Mouse (Mus musculus) intestine, embryonic 14.5 days (tissue): ENCODE results near the gene Cd244a. TPM values are rescaled to one million over a fixed set of nuclear protein-coding genes. Genes with fewer than 3 reads are reported as not detected.

Source experiments
- ATAC-seq: fragments of 200-750 bp; cut with Nextera tagmentation; replicated peaks from 2 replicates; pipeline ENCODE4 v1.8.0; 2017; ENCODE audit warnings: low read depth, moderate number of reproducible peaks, moderate TSS enrichment, moderate library complexity; ENCODE audit not compliant: low FRiP score, low TSS enrichment
- DNase-seq: peaks from one replicate; pipeline ENCODE4 v3.0.0-alpha.2; 2018; ENCODE audit warnings: low spot score
- H3K27ac ChIP-seq: fragments of 300-500 bp; sonication (generic); 2 replicates; pipeline ENCODE4 v1.5.1; 2014; ENCODE audit warnings: low read depth, mild to moderate bottlenecking, control low read depth
- H3K27me3 ChIP-seq: fragments of 300-500 bp; sonication (generic); replicated peaks from 2 replicates; pipeline ENCODE4 v1.6.1; 2014; ENCODE audit warnings: low read length, control low read depth; ENCODE audit not compliant: control insufficient read depth, insufficient read depth
- H3K36me3 ChIP-seq: fragments of 300-500 bp; sonication (generic); 2 replicates; pipeline ENCODE4 v1.6.1; 2014; ENCODE audit warnings: low read length, control low read depth; ENCODE audit not compliant: control insufficient read depth, insufficient read depth
- H3K4me1 ChIP-seq: fragments of 300-500 bp; sonication (generic); replicated peaks from 2 replicates; pipeline ENCODE4 v1.6.1; 2014; ENCODE audit warnings: low read length, control low read depth, mixed read lengths; ENCODE audit not compliant: control insufficient read depth, insufficient read depth
- H3K4me2 ChIP-seq: fragments of 300-500 bp; sonication (generic); 2 replicates; pipeline ENCODE4 v1.6.1; 2014; ENCODE audit warnings: low read length
- H3K4me3 ChIP-seq: fragments of 300-500 bp; sonication (generic); 2 replicates; pipeline ENCODE4 v1.5.1; 2014; ENCODE audit warnings: low read depth, low read length, control low read depth, mixed read lengths
- H3K9ac ChIP-seq: fragments of 300-500 bp; sonication (generic); 2 replicates; pipeline ENCODE4 v1.6.1; 2014; ENCODE audit warnings: mild to moderate bottlenecking, low read length
- H3K9me3 ChIP-seq: fragments of 300-500 bp; sonication (generic); 2 replicates; pipeline ENCODE4 v1.6.1; 2016; ENCODE audit warnings: low read length, control low read depth; ENCODE audit not compliant: control insufficient read depth
- WGBS: fragments of 180-500 bp; shearing (Covaris S2); extraction: QIAGEN DNeasy Blood & Tissue Kit; methylation state at CpG from one replicate; pipeline ENCODE4 v1.1.7; 2014; 5-methylcytosine and 5-hydroxymethylcytosine counted together
- polyA plus RNA-seq: library from polyadenylated mRNA; unstranded; fragments of >200 nt; fragmentation: Nextera tagmentation; extraction: Ambion mirVana; gene quantifications from 2 replicates; pipeline ENCODE4 v1.2.1, GENCODE M21; 2014

Cd244a gene
- polyA plus RNA-seq, 1 experiment from 2014 or later: 0.35 TPM

DNA sequence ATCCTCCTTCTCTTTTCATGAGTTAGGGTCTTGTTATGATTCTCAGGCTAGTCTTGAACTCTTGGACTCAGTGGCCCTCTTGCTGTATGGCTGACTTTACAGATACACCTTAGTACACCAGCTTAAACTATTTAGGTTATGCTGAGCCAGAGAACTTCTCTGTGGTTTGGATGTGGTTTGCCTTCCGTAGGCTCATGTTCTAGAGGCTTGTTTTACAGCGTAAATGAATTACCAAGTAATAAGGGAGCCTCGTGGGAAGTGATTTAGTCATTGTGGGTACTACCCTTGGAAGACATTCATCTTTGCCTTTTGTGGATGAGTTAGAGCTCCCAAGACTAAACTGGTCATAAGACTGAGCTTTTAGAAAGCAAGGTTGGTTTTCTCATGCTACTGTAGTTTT is 68.8 kb downstream of the Cd244a start:
- H3K4me1 ChIP-seq: no peaks in the 10 kb centered on the region
- no peak for DNase-seq
- no peak for ATAC-seq
- WGBS: 79% methylated on average over 3 of the region's 3 CpGs
- no peaks in the 10 kb centered on the region for H3K9me3 ChIP-seq
- no peak overlapping the region for H3K4me2 ChIP-seq
- no peaks in the 10 kb centered on the region for H3K27me3 ChIP-seq
- no peaks in the 10 kb centered on the region for H3K36me3 ChIP-seq
- no peak overlapping the region for H3K27ac ChIP-seq
- no peak overlapping the region for H3K9ac ChIP-seq
- H3K4me3 ChIP-seq: no peak overlapping the region

DNA sequence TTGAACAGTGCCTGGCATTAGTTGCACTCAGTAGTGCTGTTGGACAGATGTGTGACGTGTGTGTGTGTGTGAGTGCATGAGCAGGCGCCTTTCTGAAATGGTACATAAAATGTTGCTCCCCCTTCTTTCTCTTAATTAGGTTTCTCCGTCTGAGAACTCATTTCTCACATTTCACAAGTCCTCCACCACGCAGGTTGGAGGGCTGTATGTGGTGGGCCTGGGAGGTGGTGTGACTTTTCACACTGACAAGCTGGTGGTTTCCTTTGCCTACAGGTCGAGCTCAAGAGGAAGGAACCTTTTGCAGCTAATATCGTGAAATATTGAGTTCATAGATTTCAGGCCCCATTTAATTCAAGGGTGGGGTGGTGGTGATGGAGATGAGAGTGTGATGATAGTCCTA is 70.2 kb downstream of the Cd244a start:
- H3K9ac ChIP-seq: no peak overlapping the region
- H3K4me1 ChIP-seq: no peaks in the 10 kb centered on the region
- no peak overlapping the region for H3K27ac ChIP-seq
- no peaks in the 10 kb centered on the region for H3K9me3 ChIP-seq
- no peaks in the 10 kb centered on the region for H3K36me3 ChIP-seq
- DNase-seq (no peak), ATAC-seq (no peak)
- H3K4me2 ChIP-seq: no peak overlapping the region
- no peaks in the 10 kb centered on the region for H3K27me3 ChIP-seq
- WGBS: 60% methylated on average over 6 of the region's 6 CpGs
- no peak overlapping the region for H3K4me3 ChIP-seq

DNA sequence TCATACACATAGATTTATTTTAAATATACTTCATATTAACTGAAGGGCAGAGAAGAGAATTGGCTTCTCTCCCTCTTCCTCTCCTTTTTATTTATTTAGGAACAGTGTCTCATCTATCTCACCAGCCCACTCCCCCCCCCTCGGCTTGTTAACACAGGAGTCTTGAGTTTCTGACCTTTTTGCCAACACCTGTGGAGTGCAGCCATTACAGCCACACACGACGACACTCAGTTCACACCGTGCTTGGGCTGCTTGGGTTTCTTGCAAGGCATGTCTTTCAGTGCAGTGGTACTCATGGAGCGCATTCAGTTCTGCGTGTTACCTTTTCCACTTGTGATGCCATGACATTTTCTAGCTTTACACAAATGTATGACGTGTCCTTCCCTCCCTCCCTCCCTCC is 71.0 kb downstream of the Cd244a start:
- DNase-seq: no peak
- no peak for ATAC-seq
- Histone ChIP-seq H3K9ac (no peak overlapping the region), H3K27me3 (no peaks in the 10 kb centered on the region), H3K4me2 (no peak overlapping the region), H3K27ac (no peak overlapping the region), H3K4me3 (no peak overlapping the region), H3K9me3 (no peaks in the 10 kb centered on the region), H3K36me3 (no peaks in the 10 kb centered on the region), H3K4me1 (no peaks in the 10 kb centered on the region)
- 77% methylated on average over 7 of the region's 7 CpGs for WGBS

DNA sequence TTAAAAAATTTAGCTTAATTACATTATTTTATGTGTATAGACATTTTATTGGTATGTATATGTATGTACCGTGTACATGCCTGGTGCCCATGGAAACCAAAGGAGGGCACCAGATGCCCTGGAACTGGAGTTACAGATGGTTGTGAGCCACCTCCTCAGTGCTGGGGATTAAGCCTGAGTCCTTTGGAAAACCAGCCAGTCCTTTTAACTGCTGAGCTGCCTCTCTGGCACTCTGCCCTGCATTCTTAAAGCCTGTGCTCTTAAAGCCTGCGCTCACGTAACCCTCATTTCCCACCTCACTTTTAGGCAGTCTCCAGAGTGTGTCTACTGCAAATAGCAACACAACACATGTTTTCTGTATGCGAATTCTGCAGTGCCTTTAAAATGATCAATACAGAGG is 71.9 kb downstream of the Cd244a start:
- DNase-seq (no peak), ATAC-seq (no peak)
- WGBS: 79% methylated on average over 4 of the region's 4 CpGs
- Histone ChIP-seq H3K4me1 (no peaks in the 10 kb centered on the region), H3K4me3 (no peak overlapping the region), H3K9me3 (no peaks in the 10 kb centered on the region), H3K9ac (no peak overlapping the region), H3K27me3 (no peaks in the 10 kb centered on the region), H3K4me2 (no peak overlapping the region), H3K27ac (no peak overlapping the region), H3K36me3 (no peaks in the 10 kb centered on the region)

DNA sequence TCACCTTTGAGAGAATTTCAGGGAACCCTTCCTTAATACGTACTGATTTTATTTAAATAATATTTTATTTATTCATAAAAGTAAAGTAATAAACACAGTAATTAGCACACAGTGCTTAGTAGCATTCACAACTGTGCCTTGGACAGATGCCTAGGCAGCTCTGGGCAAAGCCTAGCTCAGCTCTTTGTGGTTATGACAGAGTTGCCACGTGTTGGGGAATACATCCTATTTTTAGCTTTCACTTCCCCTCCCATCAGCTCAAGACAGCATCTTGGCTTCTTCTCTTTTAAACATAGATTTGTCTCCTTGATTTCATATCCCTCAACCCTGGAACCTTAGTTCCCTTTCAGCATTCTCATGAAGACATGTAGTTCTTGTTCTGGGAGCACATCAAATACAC is 72.5 kb downstream of the Cd244a start:
- no peaks in the 10 kb centered on the region for H3K4me1 ChIP-seq
- no peak overlapping the region for H3K4me2 ChIP-seq
- no peaks in the 10 kb centered on the region for H3K27me3 ChIP-seq
- ATAC-seq: no peak
- no peak overlapping the region for H3K4me3 ChIP-seq
- no peak overlapping the region for H3K27ac ChIP-seq
- no peak overlapping the region for H3K9ac ChIP-seq
- 64% methylated on average over 2 of the region's 2 CpGs for WGBS
- DNase-seq: no peak
- H3K9me3 ChIP-seq: no peaks in the 10 kb centered on the region
- H3K36me3 ChIP-seq: no peaks in the 10 kb centered on the region

DNA sequence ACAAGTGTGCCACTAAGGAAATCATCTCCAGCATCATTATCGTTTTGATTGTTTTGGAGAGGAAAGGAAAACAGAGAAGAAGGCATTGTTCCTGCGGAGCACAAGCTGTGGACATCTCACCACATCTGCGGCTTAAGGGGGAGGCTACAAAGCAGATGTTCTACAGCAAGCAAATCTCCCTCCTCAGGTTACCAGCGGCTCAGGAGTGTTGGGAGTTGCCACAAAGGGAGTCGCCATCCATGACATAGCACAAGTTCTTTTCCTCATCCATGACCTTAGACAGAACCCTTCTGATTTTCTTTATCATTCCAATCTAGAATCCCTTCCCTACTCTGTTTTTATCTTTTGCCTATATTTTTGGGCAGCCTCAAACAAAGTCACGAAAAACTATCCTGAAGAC is 76.7 kb downstream of the Cd244a start:
- Histone ChIP-seq H3K36me3 (no peaks in the 10 kb centered on the region), H3K27ac (no peak overlapping the region), H3K9me3 (no peaks in the 10 kb centered on the region), H3K4me1 (no peaks in the 10 kb centered on the region), H3K27me3 (no peaks in the 10 kb centered on the region), H3K9ac (no peak overlapping the region), H3K4me2 (no peak overlapping the region), H3K4me3 (no peak overlapping the region)
- 60% methylated on average over 6 of the region's 6 CpGs for WGBS
- DNase-seq (no peak), ATAC-seq (no peak)

DNA sequence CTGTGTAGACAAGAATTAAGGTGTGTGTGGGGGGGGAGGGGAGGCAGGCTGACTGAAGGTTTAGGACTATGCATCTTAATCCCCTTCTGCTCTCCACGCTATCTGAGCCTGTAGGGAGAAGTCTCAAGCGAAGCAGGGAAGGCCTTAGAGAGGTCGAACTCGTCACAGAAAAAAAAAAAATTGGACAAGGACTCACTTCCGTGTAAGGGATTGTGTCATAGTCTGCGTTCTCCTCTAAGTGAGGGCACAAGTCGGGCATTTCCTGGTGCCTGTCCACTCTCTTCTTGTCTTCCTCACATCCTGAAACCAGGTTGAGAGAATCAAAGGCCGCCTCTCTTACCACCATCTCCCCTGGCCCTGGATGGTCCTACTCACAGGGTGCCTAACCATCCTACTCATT is 78.1 kb downstream of the Cd244a start:
- no peaks in the 10 kb centered on the region for H3K36me3 ChIP-seq
- H3K27me3 ChIP-seq: no peaks in the 10 kb centered on the region
- H3K4me3 ChIP-seq: no peak overlapping the region
- DNase-seq (no peak), ATAC-seq (no peak)
- 84% methylated on average over 8 of the region's 8 CpGs for WGBS
- H3K4me1 ChIP-seq: no peaks in the 10 kb centered on the region
- no peak overlapping the region for H3K27ac ChIP-seq
- no peak overlapping the region for H3K4me2 ChIP-seq
- H3K9me3 ChIP-seq: no peaks in the 10 kb centered on the region
- H3K9ac ChIP-seq: no peak overlapping the region

DNA sequence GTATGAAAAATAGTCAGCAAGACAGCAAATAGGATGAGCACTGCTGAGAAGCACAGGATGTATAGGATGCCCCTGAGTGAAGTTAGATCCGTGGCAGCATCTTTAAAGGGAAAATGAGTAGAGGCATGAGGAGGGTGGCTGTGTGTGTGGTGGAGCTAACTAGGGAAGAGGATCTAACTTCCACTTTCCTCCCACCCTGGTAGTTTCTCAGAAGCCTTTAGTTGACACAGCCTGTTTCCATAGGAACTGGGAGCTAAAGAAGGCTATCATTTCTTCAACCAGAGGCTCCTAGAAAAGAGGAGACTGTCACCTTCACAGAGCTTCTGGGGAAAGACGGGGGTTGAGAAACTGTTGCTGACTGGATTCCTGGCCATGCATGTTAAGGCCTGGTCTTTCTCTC is 79.7 kb downstream of the Cd244a start:
- 70% methylated on average over 2 of the region's 2 CpGs for WGBS
- H3K4me2 ChIP-seq: no peak overlapping the region
- no peaks in the 10 kb centered on the region for H3K36me3 ChIP-seq
- H3K4me3 ChIP-seq: no peak overlapping the region
- ATAC-seq: no peak
- no peaks in the 10 kb centered on the region for H3K4me1 ChIP-seq
- H3K9me3 ChIP-seq: no peaks in the 10 kb centered on the region
- no peaks in the 10 kb centered on the region for H3K27me3 ChIP-seq
- DNase-seq: no peak
- H3K27ac ChIP-seq: no peak overlapping the region
- H3K9ac ChIP-seq: no peak overlapping the region

DNA sequence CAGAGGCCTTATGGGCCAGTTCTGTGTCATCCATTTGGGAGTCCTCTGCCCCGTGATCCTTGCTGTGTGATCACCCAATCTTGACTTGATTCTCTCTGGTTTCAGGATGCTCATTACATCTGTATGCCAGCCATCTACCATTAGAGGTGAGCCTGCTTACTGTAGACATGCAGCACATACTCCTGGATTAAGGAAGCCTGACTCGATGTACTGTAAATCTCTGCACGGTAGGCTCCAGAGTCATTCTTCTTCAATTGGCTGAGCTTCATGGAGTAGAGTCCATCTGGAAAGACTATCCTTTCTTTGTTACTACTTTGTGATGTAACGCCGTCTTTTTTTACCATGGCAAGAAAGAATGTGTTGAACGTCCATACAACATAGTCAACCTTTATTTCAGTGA is 81.8 kb downstream of the Cd244a start:
- H3K4me3 ChIP-seq: no peak overlapping the region
- H3K27ac ChIP-seq: no peak overlapping the region
- H3K36me3 ChIP-seq: no peaks in the 10 kb centered on the region
- no peak for DNase-seq
- no peaks in the 10 kb centered on the region for H3K27me3 ChIP-seq
- no peaks in the 10 kb centered on the region for H3K4me1 ChIP-seq
- no peak overlapping the region for H3K9ac ChIP-seq
- H3K9me3 ChIP-seq: no peaks in the 10 kb centered on the region
- ATAC-seq: no peak
- no peak overlapping the region for H3K4me2 ChIP-seq
- 93% methylated on average over 6 of the region's 6 CpGs for WGBS
